Mouse (Mus musculus): Measurements from ENCODE around the gene Calm3.
"Not testable (repeated sequence)": the region's sequence is repeated elsewhere in the genome, so short reads cannot be mapped to it uniquely, and the experiment has no call there.

Calm3 gene

GRCm38 (mm10) chr7:16924037-16924834 lies at the start of gene Calm3:
Gene Calm3, minus strand, starts transcription at chr7:16924114.
- DNase-seq (ENCODE audit: low spot score in 2 of 2), result peak; percentile 99

GRCm38 (mm10) chr7:16971160-16971559 lies 47.2 kb upstream of the Calm3 start:
- no peak for DNase-seq (ENCODE audit: low spot score in 2 of 2)

- DNase-seq (ENCODE audit: low spot score in 2 of 2), result no peak
Measured at GRCm38 (mm10) chr7:16968414-16968813, 44.5 kb upstream of the Calm3 start.

GRCm38 (mm10) chr7:16961678-16962077 lies 37.8 kb upstream of the Calm3 start:
- DNase-seq (ENCODE audit: low spot score in 2 of 2), result no peak

DNA sequence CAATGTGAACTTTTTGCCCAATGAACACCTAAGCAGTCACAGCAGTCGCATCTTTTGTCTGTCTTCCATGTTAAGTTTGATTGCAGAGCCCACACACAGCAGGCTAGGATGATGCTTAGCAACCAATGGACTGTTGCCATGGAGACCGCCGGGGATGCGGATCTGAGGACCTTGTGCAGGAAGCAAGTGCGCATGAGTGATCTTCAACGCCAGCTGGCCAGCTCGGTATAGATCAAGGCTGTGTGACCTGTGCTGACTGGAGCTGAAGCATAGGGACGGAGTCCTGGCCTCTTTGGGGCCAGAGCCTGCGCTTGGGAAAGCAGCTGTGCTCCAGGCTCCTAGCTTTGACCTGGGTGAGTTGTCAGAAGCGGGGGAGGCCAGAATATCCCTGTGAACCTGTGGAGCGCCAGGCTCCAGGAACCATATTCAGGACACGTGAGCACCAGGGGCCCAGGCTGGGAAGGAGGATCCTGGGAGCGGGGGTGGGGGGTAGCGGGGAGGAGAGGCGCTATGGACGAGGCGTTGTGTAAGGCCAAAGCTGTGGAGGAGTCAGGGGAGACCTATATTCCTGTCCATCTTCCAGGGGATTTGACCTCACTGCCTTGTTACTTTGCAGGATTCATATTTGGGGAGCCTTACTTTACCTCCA lies 35.7 kb upstream of the Calm3 start, which contains the start of gene Pnmal1:
Gene Pnmal1, plus strand, starts transcription at position 141 of the 649 bp plus-strand sequence.
- DNase-seq (ENCODE audit: low spot score in 2 of 2), result no peak

- no peak for DNase-seq (ENCODE audit: low spot score in 2 of 2)
Measured at GRCm38 (mm10) chr7:16956410-16957265, 32.7 kb upstream of the Calm3 start.

- DNase-seq (ENCODE audit: low spot score in 2 of 2), result no peak
Measured at GRCm38 (mm10) chr7:16955712-16956111, 31.8 kb upstream of the Calm3 start.

GRCm38 (mm10) chr7:16953776-16954175 lies 29.9 kb upstream of the Calm3 start:
- not testable (repeated sequence) for DNase-seq (ENCODE audit: low spot score in 2 of 2)

GRCm38 (mm10) chr7:16950861-16951635 lies 27.1 kb upstream of the Calm3 start:
- DNase-seq (ENCODE audit: low spot score in 2 of 2), result peak; percentile 41 to 59

- DNase-seq (ENCODE audit: low spot score in 2 of 2), result peak; percentile 51 to 67
Measured at GRCm38 (mm10) chr7:16949908-16950841, 26.3 kb upstream of the Calm3 start.

- DNase-seq (ENCODE audit: low spot score in 2 of 2), result no peak
Measured at GRCm38 (mm10) chr7:16948923-16949458, 25.1 kb upstream of the Calm3 start.

- DNase-seq (ENCODE audit: low spot score in 2 of 2), result no peak
Measured at GRCm38 (mm10) chr7:16947959-16948361, 24.0 kb upstream of the Calm3 start.

DNA sequence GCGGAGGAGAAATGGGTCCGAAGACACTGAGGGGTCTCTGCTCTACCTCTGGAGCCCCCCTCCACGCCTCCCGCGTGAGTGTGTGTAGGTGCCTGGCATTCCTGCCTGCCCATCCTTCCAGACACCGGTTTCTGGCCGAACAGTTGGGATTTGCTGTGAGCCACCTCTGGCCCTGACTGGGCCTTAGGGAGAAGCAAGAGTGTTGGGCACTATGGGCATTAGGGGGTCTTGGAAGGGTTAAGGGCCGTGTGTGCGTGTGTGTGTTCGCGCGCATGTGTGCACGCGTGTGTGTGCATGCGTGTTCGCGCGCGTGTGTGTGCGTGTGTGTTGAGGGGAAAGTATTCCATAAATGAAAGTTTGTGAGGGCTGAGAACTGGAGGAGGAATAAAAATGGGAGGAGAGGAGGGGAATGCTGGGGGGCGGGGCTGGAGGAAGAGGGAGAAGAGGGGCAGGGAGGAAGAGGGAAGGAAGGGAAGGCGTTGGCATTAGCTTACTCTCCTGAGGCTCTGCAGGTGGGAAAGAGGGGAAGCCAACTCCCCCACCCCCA lies 23.5 kb upstream of the Calm3 start:
- no peak for DNase-seq (ENCODE audit: low spot score in 2 of 2)

DNA sequence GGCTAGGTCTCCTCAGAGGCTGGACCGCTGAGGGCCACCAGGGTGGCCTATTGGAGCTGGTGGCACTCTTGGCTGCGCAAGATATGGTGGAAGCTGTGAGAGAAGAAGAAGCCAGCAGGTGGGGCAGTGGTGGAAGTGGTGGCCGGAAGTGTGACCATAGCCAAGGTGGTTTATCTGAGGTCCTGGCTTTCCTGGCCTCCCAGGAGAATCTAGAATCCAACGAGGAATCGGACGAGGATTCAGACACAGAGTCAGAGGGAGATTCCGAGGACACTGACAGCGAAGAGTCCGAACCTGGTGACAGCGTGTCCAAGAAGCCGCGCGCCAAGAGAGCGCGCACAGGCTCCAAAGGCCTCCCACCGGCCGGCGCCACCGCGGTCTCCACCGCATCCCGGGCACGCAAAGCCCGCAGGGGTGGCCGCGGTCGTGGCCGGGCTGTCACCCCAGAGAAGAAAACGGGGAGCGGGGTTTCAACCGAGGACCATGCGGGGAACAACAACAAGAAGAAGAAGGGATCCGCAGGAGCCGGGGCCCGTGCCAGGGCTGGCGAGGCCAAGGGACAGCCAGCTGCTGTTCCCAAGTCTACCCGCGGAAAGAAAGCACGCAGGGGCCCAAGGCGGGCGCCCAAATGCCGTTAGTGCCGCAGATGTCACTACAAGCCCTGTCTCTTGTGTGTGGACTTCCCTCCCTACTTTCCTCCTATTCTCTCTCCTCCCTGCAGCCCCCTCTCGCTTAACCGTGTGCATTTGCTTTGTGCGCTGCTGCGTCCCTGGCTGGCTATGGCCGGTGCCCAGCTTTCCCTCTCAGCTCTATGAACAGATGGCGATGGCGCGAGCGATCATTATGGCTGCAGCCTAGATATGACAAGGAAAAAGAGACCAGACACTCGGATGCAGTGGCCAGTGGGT lies 22.8 kb upstream of the Calm3 start:
- DNase-seq (ENCODE audit: low spot score in 2 of 2), result no peak

GRCm38 (mm10) chr7:16945419-16945818 lies 21.5 kb upstream of the Calm3 start:
- DNase-seq (ENCODE audit: low spot score in 2 of 2), result no peak

DNA sequence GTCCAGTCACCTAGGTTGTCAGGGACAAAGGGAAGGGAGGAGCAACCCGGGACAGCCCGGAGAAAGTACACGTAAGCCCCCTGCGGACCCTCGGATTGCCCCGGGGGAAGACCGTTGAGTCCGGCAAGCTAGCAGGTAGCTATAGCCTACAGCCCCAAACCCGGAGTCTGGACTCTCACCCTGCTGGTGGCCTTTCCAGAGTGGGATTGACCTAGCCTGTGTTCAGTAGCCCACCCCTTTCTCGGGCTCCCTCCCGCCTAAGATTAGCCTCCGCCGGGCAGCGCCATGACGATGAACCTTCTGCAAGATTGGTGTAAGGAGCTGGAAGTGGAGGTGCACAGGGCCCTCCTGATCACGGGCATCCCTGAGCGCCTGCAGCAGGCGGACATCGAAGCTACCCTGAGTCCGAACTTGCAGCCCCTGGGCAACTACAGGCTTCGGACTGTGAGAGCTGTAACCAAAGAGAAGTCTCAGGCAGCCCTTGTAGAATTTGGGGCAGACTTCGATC lies 20.9 kb upstream of the Calm3 start:
- no peak for DNase-seq (ENCODE audit: low spot score in 2 of 2)

GRCm38 (mm10) chr7:16944061-16944807 lies 20.3 kb upstream of the Calm3 start, which contains the start of gene Pnmal2:
Gene Pnmal2, plus strand, starts transcription at chr7:16944682.
- peak in 1 of 2 experiments; percentile 34 for DNase-seq (ENCODE audit: low spot score in 2 of 2)

DNA sequence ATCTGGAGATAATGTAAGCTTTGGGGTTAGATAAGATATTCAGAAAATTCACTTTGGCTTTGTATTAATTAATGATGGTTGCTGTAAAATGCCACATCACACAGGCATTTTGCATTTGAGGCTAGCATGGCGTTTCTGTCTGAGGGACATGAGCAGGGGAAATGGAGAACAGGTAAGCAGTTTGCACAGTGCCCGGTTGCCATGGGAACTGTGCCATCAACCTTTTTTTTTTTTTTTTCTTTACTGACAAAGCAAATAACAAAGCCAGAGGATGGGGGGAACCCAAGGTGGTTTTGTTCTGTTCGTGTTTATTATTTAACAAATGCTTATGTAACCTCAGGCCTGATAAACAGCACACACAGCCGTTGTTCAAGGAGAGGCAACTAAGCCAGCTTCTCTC lies 18.9 kb upstream of the Calm3 start:
- DNase-seq (ENCODE audit: low spot score in 2 of 2), result no peak
